Mouse (Mus musculus): Measurements from ENCODE around the gene Sqstm1. TPM values are rescaled to one million over a fixed set of nuclear protein-coding genes. Genes with fewer than 3 reads are reported as not detected.

Sqstm1 gene
- 100 to 1,000 TPM; 234 to 282 TPM for total RNA-seq (2021)
- long read RNA-seq, experiment 1, transcript Sqstm1-201 (8 exons, 2,673 nt): minor isoform, 40 of 206 reads
- long read RNA-seq, experiment 1, transcript Sqstm1-202 (8 exons, 2,037 nt): major isoform, 131 of 206 reads
- long read RNA-seq, experiment 1, partial matches to known transcripts: 30 of 206 reads
- long read RNA-seq, experiment 1, other reads (novel, unspliced or antisense): 4 of 206 reads
- long read RNA-seq, experiment 2, transcript Sqstm1-201 (8 exons, 2,673 nt): minor isoform, 40 of 178 reads
- long read RNA-seq, experiment 2, transcript Sqstm1-202 (8 exons, 2,037 nt): major isoform, 108 of 178 reads
- long read RNA-seq, experiment 2, partial matches to known transcripts: 25 of 178 reads
- long read RNA-seq, experiment 2, other reads (novel, unspliced or antisense): 4 of 178 reads

DNA sequence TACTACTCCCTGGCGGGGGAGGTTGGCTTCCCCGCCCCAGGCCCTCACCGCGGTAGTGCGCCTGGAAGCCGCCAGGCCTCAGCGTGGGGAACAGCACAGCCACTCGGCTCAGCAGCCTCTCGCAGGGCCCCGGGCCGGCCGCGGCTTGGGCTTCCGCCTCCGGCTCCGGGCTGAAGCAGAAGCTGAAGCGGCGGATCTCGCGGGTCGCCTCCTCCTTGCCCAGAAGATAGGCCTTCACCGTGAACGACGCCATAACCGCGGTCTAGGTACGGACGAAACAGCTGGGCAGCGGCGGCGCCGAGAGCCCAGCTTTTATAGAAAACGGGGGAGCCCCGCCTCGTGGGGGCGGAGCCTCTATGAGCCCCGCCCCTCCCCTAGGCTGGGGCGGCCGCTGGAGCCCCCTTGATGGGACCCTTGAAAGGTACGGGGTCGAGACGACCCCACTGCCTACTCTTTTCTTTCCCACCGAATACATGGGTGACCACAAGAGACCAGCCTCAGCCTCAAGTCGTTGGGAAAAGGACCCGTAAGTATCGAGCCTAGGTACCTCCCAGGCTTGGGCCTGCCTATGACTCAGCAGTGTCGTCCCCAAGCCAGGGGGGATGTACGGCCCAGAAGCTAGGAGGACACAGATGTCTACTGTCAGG lies at the start of gene Sqstm1, which contains the start of gene Mgat4b:
Gene Sqstm1 (minus strand): TSS at position 323 of the 647 bp plus-strand sequence.
Gene Mgat4b (plus strand): TSS at position 386 of the 647 bp plus-strand sequence.
- intact Hi-C loops (cut with DNase I): loop anchor here (2.0 kb wide), 1 partner anchor 14 kb away; no protein-coding TSS in a partner anchor
- DNase-seq: peak; percentile 88 to 92

DNA sequence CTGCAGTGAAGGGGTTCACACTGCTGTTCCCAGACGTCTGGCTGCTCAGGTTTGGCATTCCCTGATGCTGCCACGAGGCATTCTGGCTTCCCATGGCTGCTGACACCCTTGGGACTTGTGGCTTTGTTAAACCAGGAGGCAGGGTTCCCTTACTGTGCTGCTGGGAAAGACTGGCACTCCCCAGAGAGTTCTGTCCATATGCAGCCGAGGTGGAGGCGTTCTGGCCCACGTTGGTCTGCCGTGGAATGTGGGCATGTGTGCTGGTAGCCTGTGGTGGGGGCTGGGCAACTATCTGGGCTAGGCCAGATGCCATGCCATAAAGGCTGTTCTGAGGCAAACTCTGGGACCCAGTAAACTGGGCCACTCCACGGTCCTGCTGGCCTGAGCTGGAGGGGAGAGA lies 47.7 kb upstream of the Sqstm1 start:
- DNase-seq: no peak
- intact Hi-C loops (cut with DNase I): no loop called here

DNA sequence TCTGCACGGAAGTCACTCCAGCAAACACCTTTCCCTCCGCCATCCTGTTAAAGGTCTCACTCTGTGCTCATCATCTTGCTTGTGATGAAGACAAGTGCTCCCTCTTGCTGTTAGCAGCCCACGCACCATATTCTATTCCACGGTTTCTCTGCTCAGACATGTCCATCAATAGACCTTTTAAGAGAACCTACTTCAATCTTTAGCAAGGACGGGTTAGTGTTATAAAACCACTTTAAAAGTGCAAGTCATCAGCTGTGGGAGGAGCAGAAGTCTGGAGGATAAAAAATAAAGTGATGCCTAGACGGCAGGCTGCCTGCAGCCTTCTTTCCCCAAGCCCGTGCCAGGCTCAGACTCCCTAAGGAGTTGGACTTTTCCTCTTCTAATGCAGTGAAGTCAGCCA lies 46.0 kb upstream of the Sqstm1 start:
- no peak for DNase-seq

DNA sequence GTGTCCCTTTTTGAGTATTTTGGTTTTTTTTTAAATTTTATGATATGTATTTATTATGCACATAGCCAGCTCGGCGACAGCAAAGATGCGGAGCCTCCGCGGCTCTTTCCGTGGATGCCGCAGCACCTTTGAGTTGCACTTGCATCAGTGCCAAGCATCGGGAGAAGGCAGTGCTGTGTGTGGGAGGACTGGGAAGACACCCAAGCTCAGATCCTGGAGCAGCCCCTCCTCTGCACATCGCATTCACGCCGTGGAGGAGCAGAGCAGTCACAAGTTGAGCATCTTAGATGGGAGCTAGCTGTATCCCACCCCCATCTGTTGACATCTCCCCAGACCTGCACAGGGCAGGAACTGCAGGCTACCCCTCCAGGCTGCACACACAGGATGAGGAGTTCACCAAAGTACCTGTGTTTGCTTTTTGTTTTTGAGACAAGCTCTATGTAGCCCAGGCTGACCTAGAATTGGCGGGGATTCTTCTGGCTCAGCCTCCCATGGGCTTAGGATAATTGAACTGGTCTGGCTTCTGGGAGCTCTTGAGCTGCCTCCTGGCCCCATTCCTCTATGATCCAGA lies 43.5 kb upstream of the Sqstm1 start:
- peak in 1 of 2 experiments; percentile 21 for DNase-seq
- intact Hi-C loops (cut with DNase I): no loop called here

More for the DNA sequence above, 46.0 kb upstream of the Sqstm1 start:
- intact Hi-C loops (cut with DNase I): no loop called here

DNA sequence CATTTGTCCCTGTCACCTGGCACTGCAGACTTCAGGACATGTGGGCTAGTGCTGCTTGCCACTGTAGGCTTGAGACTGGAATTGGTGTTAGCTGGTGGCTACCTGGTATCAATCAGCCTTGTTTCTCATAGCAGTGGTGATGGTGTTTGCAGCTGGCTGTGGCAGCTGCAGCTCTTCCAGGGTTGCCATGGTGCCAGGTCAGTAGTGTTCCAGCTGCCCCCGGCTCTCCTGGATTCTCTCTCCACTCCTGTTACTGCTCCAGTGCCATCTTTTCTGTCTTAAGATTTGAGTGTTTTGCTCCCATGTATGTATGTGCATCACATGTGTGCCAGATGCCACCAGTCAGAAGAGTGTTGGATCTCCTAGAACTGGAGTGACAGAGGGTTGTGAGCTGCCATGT lies 42.8 kb upstream of the Sqstm1 start:
- no peak for DNase-seq
- intact Hi-C loops (cut with DNase I): no loop called here

DNA sequence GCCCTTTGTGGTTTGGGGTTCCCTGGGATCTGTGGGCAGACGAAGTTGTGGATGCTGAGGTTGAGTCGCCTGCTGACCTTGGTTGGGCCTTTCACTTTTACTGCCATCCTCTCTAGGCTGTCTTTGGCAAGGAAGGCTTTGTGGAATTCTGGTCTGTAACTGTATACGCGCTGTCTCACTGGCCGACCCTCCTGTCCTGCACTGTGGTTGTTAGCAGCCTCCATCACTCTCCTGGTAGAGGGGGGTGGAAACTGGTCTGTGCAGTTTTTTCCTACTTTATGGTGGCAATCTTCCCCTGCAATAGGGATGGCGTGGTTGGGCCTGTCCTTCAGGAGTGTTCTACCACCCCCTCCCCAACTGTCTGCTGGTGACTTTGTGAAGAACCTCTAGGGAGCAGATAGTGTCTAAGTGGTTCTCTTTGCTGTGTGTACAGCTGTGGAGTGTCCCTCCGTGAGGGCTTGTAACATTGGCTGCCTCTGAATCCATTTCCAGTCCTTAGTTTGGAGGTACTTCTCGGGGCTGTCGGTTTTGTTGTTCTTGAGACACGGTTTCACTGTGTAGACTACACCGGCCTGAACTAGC lies 42.1 kb upstream of the Sqstm1 start:
- no peak for DNase-seq
- intact Hi-C loops (cut with DNase I): no loop called here

DNA sequence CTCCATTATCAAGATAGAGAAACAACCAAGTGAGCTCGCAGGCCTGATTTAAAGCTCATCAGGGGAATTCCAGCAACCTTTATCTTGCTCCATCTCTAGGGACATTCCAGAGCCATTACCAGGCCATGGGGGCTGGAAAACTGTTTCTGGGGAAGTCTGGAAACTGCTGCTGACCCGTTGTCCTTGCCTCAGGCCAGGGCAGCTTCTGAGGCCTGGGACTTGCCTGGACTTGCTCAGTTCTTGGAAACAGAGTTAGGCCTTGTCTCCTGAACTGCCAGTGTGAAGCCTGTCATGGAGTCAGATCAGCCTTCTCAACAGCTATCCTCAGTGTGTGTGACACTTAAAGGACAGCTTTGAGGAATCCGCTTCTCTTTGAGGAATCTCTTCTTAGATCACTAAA lies 41.5 kb upstream of the Sqstm1 start:
- intact Hi-C loops (cut with DNase I): no loop called here
- no peak for DNase-seq

DNA sequence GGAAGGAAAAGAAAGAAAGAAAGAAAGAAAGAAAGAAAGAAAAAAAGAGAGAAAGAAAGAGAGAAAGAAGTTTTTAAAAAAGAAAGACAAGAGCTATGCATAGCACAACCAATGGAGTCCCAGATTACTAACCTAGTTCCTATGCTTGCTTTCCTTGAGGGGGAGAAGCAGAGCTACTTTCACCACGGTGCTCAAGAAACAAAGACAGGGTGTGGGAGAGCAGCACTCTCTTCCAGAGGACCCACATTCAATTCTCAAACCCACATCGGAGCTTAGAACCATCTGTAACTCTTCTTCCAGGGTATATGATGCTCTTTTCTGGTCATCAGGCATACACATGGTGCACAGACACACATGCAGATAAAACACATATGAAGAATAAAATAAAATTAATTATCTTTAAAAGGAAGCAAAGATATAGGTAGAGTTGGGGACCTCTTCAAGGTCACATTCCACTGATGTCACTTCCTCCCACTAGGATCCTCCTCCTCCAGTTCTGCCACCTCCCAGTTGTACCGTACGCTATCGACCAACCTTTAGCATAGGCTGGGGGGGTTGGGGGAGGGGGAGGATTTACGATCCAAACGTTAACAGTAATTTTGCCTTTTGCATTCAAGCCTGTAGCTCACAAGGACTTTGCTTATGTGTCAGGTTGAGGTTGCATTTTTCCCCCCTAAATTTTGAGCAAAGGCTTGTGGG lies 38.0 kb upstream of the Sqstm1 start:
- intact Hi-C loops (cut with DNase I): no loop called here
- no peak for DNase-seq

DNA sequence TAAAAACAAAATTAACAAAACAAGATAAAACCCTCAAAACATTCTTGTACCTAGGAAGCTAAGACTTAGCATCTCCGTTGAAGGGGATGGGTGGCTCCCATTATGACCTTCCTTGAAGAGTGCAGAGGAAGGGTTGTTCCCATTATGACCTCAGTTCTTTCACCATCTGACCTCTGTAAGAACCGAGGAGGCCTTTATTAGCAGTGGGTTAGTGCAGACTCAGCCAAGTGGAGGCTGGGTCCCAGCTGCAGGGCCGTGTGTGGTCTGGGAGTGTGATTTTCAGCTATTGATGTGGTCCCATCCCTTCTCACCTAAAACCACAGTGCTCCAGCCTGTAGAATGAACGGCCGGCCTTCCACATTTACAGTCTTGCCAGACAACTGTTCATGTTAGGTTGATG lies 34.6 kb upstream of the Sqstm1 start:
- DNase-seq: no peak

DNA sequence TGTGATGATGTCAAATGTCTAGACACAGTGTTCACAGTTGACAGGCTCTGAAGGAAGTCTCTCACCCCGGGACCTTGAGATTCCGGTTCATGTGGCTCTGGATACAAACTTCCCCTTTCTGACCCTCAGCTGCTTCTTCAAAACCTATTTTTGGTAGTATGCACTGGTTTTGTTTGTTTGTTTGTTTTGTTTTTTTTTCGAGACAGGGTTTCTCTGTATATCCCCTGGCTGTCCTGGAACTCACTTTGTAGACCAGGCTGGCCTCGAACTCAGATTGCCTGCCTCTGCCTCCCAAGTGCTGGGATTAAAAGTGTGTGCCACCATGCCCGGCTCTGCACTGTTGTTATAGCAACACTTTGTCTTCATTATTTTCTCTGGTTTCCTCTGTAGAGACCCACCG lies 33.3 kb upstream of the Sqstm1 start:
- intact Hi-C loops (cut with DNase I): no loop called here

More for the DNA sequence above, 34.6 kb upstream of the Sqstm1 start:
- intact Hi-C loops (cut with DNase I): no loop called here

DNA sequence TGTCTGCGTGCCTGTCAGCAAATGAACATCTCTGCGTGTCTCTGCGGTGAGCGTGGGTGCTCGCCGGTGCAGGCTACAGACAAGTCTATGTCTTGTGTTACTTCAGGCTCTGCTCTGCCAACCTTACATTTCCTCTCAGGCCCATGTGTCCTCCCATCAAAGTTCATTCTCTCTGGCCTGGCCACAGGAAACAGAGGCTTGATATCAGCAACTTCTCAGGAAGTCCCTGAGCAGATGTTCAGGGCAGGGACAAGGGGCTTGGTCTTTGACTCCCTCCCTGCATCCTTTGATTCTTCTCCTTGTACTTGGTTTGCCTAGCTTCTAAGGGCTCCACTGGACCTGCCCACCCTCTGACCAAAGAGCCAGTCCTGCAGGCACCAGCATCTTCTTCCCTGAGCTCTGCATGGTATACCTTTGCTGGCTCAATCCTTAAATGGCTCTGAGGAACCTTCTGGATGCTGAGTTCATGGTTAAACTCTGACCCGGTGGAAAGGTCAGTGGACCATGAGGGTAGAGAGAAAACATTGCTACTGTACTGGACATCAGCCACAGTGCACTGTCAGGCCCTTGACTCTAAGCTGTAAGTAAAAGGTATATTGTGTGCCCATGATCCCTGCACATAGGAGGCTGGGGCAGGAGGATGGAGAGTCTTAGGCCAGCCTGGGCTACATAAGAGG lies 29.7 kb upstream of the Sqstm1 start:
- peak in 1 of 2 experiments; percentile 15 for DNase-seq
- intact Hi-C loops (cut with DNase I): no loop called here

More for the DNA sequence above, 33.3 kb upstream of the Sqstm1 start:
- DNase-seq: no peak

DNA sequence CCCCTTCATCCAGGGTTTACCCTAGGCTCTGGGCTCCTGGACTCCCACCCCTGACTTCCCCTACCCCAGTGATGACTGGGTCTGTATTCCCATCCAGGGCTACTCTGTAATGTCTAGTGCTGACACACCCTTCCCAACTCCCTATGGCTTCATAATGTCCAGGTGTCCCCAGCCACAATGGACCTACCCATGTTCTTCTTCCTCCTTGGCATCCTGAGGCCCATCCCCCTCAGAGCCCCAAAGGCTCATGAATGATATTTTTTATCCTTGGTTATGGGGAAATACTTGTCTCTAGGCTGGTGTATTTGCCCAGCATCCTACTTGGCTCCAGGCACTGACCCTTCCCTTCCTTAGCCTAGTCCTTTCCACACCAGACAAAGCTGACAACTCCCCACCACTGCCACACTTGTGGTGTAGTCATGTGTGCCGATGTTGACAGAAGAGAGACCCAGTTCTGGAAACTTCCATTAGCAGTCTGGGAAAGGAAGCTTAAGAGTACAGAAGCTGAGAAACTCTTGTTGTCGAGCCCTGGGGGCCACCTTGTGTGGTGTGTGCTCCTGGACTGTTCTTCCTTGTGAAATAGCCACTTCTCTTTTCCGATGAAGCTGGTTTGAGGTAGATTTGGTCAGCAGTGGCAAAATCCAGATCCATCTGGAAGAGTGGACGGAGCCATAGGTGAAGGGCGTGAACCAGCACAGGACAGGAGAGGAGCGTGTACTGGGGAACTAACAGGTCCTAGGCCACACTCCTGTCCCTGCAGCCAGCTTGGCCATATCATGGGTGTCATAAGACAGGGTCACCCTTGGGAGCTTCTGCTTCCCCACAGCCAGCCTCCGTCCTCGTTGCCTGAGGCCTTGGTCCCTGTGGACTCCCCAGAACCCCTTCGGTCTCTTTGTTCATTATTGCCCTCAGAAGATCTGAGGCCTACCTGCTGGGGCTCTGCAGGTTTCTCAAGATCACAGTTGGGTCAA lies 28.5 kb upstream of the Sqstm1 start:
- intact Hi-C loops (cut with DNase I): no loop called here
- DNase-seq: no peak

DNA sequence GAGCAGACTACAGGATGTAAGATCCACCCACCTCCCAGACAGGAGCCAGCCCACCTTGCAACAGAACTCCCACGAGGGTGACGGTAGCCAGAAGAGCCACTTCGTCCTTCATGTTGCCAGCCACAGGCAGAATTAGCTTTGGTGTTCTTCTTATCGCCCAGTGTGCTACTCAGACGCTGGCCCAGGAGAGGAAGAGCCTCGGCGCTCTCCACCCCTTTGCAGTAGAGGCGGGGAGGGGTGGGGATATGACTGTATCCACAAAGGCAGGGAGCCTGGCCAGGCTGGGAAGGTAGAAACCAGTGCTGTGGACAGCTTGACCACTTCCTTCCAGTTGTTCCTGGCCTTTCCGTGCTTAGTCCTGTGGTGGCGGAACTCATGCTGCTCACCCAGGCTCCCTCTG lies 27.7 kb upstream of the Sqstm1 start, which contains the start of gene Ltc4s:
Gene Ltc4s (minus strand): TSS at position 293 of the 400 bp plus-strand sequence.
- intact Hi-C loops (cut with DNase I): no loop called here
- DNase-seq: no peak

DNA sequence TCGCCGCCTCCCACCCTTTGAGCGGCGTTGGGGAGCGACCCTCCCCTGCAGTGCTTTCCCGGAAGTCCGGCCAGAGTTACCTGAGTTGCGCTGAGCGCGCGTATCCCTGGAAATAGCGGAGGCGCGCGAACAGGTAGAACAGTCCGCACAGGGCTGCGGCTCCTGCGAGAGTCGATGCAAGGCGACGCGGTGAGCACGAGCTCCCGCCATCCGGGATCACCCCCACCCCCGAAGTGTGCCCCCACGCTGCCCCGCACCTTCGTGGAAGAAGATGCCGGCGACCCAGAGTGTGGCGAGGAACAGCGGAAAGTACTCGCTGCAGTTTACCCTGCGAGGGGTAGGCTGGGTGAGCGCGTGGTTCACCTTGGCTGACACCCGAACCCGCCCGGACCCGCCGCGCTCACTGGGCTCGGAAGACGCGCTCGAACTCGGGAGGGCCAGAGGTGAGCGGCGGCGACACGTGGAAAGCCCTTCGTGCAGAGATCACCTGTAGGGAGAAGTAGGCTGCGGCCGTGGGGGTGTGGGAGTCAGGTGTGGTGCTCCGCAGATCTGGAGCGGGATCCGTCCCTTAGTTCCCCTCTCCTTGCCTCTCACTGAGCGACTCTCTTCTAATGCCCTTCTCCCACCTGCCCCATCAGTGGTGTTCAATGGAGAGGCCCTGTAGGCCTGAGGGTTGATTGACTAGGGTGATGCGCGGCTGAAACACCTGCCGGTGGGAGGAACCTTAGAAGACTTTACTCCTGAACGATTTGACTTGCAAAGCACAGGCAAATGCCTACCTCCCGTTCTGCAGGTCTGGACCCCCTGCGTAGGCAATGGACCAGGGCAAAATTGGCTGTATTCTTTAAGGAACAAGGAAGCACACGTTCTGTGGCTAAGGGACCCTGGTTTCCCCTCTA lies 26.6 kb upstream of the Sqstm1 start:
- DNase-seq: no peak
- intact Hi-C loops (cut with DNase I): loop anchor here (2.0 kb wide), 2 partner anchors 56 to 128 kb away; partner anchors contain the start of gene Maml1

DNA sequence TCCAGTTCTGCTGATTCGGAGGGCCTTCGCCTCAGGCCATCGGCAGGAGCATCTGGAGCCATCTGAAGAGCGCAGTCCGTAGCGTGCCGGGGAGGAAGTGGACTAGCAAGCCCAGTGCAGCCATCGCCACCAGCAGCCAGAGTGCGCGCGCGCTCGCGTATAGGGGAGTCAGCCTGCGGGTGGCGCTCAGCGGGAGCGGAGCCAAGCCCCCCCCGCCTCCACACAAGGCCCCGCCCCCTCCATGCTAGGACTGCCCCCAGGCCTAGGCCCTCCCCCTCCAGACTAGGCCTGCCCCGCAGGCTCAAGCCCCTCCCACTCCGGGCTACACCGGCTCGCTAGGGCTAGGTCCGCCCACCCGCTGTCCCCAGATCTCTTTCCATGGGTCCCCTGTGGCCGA lies 25.9 kb upstream of the Sqstm1 start:
- intact Hi-C loops (cut with DNase I): loop anchor here (2.0 kb wide), 2 partner anchors 56 to 128 kb away; partner anchors contain the start of gene Maml1

DNA sequence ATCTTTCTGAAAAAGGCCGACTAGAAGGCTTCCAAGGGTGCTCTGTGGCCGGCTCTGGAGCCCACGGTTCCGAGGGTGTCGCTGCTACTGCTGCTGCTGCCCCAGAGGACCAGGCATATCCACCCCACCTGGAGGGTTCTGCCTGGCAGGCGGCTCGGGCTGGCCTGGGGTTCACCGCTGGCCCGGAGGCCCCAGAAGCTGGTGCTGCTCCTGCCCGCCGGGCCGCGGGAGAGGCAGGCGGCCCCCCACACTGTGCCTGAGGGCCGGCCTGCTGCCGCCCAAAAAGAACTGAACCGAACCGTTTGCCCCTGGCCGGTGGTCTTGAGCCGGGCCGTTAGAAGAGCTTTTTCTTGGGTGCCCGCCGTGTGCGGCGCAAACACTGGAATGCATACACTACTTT lies 24.0 kb upstream of the Sqstm1 start:
- DNase-seq: no peak
- intact Hi-C loops (cut with DNase I): loop anchor here (5.0 kb wide), 1 partner anchor 247 kb away; no protein-coding TSS in a partner anchor

More for the DNA sequence above, 25.9 kb upstream of the Sqstm1 start:
- DNase-seq: peak; percentile 91 to 92

DNA sequence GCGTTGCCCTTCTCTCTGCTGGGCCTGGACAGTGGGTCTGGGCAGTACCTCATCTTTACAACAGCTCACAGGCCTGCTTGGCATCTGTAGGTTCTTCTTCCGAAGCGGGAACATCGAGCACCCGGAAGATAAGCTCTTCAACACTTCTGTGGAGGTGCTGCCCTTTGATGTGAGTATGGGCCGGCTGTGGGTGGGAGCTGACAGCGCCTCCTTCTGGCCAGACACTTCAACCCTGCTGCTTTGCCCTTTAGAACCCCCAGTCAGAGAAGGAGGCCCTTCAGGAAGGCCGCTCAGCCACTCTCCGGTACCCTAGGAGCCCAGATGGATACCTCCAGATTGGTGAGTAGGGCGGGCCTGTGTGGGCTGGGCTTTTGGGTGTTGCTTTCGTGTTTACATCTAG lies 23.4 kb upstream of the Sqstm1 start:
- no peak for DNase-seq
- intact Hi-C loops (cut with DNase I): loop anchor here (2.0 to 5.0 kb wide), 2 partner anchors 71 to 247 kb away; no protein-coding TSS in a partner anchor

Measured in heart, postnatal 14 days (tissue).